Mouse (Mus musculus): ENCODE measurements around the gene Stxbp6. TPM values are rescaled to one million over a fixed set of nuclear protein-coding genes. Genes with fewer than 3 reads are reported as not detected.

Stxbp6 gene
- polyA plus RNA-seq, 1 experiment from 2014 or later: 15.6 TPM

- H3K9me3 ChIP-seq: no peaks in the 10 kb centered on the region
- ATAC-seq (ENCODE audit: low FRiP score, low read depth): peak; percentile 69
- peaks cover 5% of the 10 kb centered on the region; the same call in 1 of the 2 replicates for H3K27me3 ChIP-seq
- H3K4me3 ChIP-seq: peak overlapping the region; percentile 72
- H3K36me3 ChIP-seq: no peaks in the 10 kb centered on the region
- peak overlapping the region; percentile 93 for H3K4me2 ChIP-seq (replicated peaks)
- peaks cover 16% of the 10 kb centered on the region for H3K4me1 ChIP-seq
- peak overlapping the region; percentile 77 for H3K9ac ChIP-seq (replicated peaks)
- H3K27ac ChIP-seq (replicated peaks): peak overlapping the region; percentile 78
- under 1% methylated on average over 28 of the region's 28 CpGs for WGBS
Observed at GRCm38 (mm10) chr12:45073331-45074041, 1.0 kb downstream of the Stxbp6 start.

GRCm38 (mm10) chr12:45072185-45072584 is 2.3 kb downstream of the Stxbp6 start:
- peaks cover 23% of the 10 kb centered on the region for H3K4me1 ChIP-seq
- H3K27me3 ChIP-seq: peaks cover 5% of the 10 kb centered on the region; the same call in 1 of the 2 replicates
- H3K9ac ChIP-seq (replicated peaks): no peak overlapping the region
- H3K4me2 ChIP-seq (replicated peaks): no peak overlapping the region
- no peaks in the 10 kb centered on the region for H3K9me3 ChIP-seq
- no peak for ATAC-seq (ENCODE audit: low FRiP score, low read depth)
- H3K4me3 ChIP-seq: no peak overlapping the region
- H3K27ac ChIP-seq (replicated peaks): no peak overlapping the region
- WGBS: 46% methylated on average over 3 of the region's 3 CpGs
- no peaks in the 10 kb centered on the region for H3K36me3 ChIP-seq

GRCm38 (mm10) chr12:45070186-45070585 is 4.3 kb downstream of the Stxbp6 start:
- Histone ChIP-seq H3K4me3 (no peak overlapping the region), H3K4me1 (peaks cover 26% of the 10 kb centered on the region), H3K9me3 (no peaks in the 10 kb centered on the region), H3K27me3 (peaks cover under 1% of the 10 kb centered on the region; the same call in 1 of the 2 replicates), H3K9ac (replicated peaks) (no peak overlapping the region), H3K27ac (replicated peaks) (no peak overlapping the region), H3K36me3 (no peaks in the 10 kb centered on the region), H3K4me2 (replicated peaks) (no peak overlapping the region)
- ATAC-seq (ENCODE audit: low FRiP score, low read depth): no peak
- WGBS: 69% methylated on average over 9 of the region's 9 CpGs

GRCm38 (mm10) chr12:45068145-45068754 is 6.3 kb downstream of the Stxbp6 start:
- H3K4me2 ChIP-seq (replicated peaks): no peak overlapping the region
- no peak overlapping the region for H3K9ac ChIP-seq (replicated peaks)
- peaks cover 17% of the 10 kb centered on the region for H3K4me1 ChIP-seq
- no peaks in the 10 kb centered on the region for H3K36me3 ChIP-seq
- H3K9me3 ChIP-seq: no peaks in the 10 kb centered on the region
- H3K4me3 ChIP-seq: no peak overlapping the region
- WGBS: 81% methylated on average over 6 of the region's 6 CpGs
- no peaks in the 10 kb centered on the region for H3K27me3 ChIP-seq
- ATAC-seq (ENCODE audit: low FRiP score, low read depth): no peak
- H3K27ac ChIP-seq (replicated peaks): no peak overlapping the region

- H3K9ac ChIP-seq (replicated peaks): no peak overlapping the region; the same call in 1 of the 2 replicates
- H3K4me3 ChIP-seq: no peak overlapping the region
- no peak; the same call in 1 of the 2 replicates for ATAC-seq (ENCODE audit: low FRiP score, low read depth)
- no peaks in the 10 kb centered on the region for H3K36me3 ChIP-seq
- 0 out of 2 replicates have a peak overlapping the region, but pooled peaks have one; percentile 8 for H3K27ac ChIP-seq (replicated peaks)
- H3K4me2 ChIP-seq (replicated peaks): 0 out of 2 replicates have a peak overlapping the region, but pooled peaks have one; percentile 4
- no peaks in the 10 kb centered on the region for H3K27me3 ChIP-seq
- H3K9me3 ChIP-seq: no peaks in the 10 kb centered on the region
- H3K4me1 ChIP-seq: peaks cover 14% of the 10 kb centered on the region
- 35% methylated on average over 3 of the region's 3 CpGs for WGBS
Observed at GRCm38 (mm10) chr12:45067686-45068085, 6.8 kb downstream of the Stxbp6 start.

- 0 out of 2 replicates have a peak overlapping the region, but pooled peaks have one; percentile 8 for H3K27ac ChIP-seq (replicated peaks)
- 24% methylated on average over 11 of the region's 11 CpGs for WGBS
- H3K4me2 ChIP-seq (replicated peaks): 0 out of 2 replicates have a peak overlapping the region, but pooled peaks have one; percentile 4
- H3K9ac ChIP-seq (replicated peaks): no peak overlapping the region; the same call in 1 of the 2 replicates
- peaks cover 14% of the 10 kb centered on the region for H3K4me1 ChIP-seq
- no peaks in the 10 kb centered on the region for H3K27me3 ChIP-seq
- H3K36me3 ChIP-seq: no peaks in the 10 kb centered on the region
- peak; percentile 65 for ATAC-seq (ENCODE audit: low FRiP score, low read depth)
- H3K9me3 ChIP-seq: no peaks in the 10 kb centered on the region
- H3K4me3 ChIP-seq: no peak overlapping the region
Observed at GRCm38 (mm10) chr12:45067047-45067685, 7.3 kb downstream of the Stxbp6 start.

- H3K4me1 ChIP-seq: peaks cover 14% of the 10 kb centered on the region
- no peak for ATAC-seq (ENCODE audit: low FRiP score, low read depth)
Observed at GRCm38 (mm10) chr12:45063606-45064005, 10.9 kb downstream of the Stxbp6 start.

GRCm38 (mm10) chr12:45061336-45061735 is 13.2 kb downstream of the Stxbp6 start:
- H3K4me1 ChIP-seq: no peaks in the 10 kb centered on the region
- H3K4me3 ChIP-seq: no peak overlapping the region
- no peak overlapping the region for H3K4me2 ChIP-seq (replicated peaks)
- no peaks in the 10 kb centered on the region for H3K9me3 ChIP-seq
- WGBS: 68% methylated on average over 5 of the region's 5 CpGs
- H3K27ac ChIP-seq (replicated peaks): no peak overlapping the region
- H3K36me3 ChIP-seq: no peaks in the 10 kb centered on the region
- no peak overlapping the region for H3K9ac ChIP-seq (replicated peaks)
- ATAC-seq (ENCODE audit: low FRiP score, low read depth): no peak
- H3K27me3 ChIP-seq: no peaks in the 10 kb centered on the region

More at GRCm38 (mm10) chr12:45063606-45064005, 10.9 kb downstream of the Stxbp6 start:
- WGBS: 87% methylated on average over 5 of the region's 5 CpGs
- Histone ChIP-seq H3K27me3 (no peaks in the 10 kb centered on the region), H3K27ac (replicated peaks) (no peak overlapping the region), H3K4me2 (replicated peaks) (no peak overlapping the region), H3K9ac (replicated peaks) (no peak overlapping the region), H3K36me3 (no peaks in the 10 kb centered on the region), H3K9me3 (no peaks in the 10 kb centered on the region), H3K4me3 (no peak overlapping the region)

- Histone ChIP-seq H3K9ac (replicated peaks) (no peak overlapping the region), H3K4me2 (replicated peaks) (no peak overlapping the region), H3K4me3 (no peak overlapping the region), H3K27me3 (no peaks in the 10 kb centered on the region), H3K36me3 (no peaks in the 10 kb centered on the region), H3K9me3 (no peaks in the 10 kb centered on the region), H3K4me1 (no peaks in the 10 kb centered on the region), H3K27ac (replicated peaks) (no peak overlapping the region)
- WGBS: 92% methylated on average over 6 of the region's 6 CpGs
- ATAC-seq (ENCODE audit: low FRiP score, low read depth): no peak
Observed at GRCm38 (mm10) chr12:45060804-45061203, 13.7 kb downstream of the Stxbp6 start.

GRCm38 (mm10) chr12:45058007-45058406 is 16.5 kb downstream of the Stxbp6 start:
- H3K9ac ChIP-seq (replicated peaks): no peak overlapping the region
- no peak overlapping the region for H3K4me2 ChIP-seq (replicated peaks)
- H3K4me1 ChIP-seq: no peaks in the 10 kb centered on the region
- H3K36me3 ChIP-seq: no peaks in the 10 kb centered on the region
- no peak overlapping the region for H3K27ac ChIP-seq (replicated peaks)
- ATAC-seq (ENCODE audit: low FRiP score, low read depth): no peak
- WGBS: 84% methylated on average over 3 of the region's 3 CpGs
- no peak overlapping the region for H3K4me3 ChIP-seq
- H3K27me3 ChIP-seq: no peaks in the 10 kb centered on the region
- no peaks in the 10 kb centered on the region for H3K9me3 ChIP-seq

GRCm38 (mm10) chr12:45056372-45056771 is 18.1 kb downstream of the Stxbp6 start:
- Histone ChIP-seq H3K9me3 (no peaks in the 10 kb centered on the region), H3K36me3 (no peaks in the 10 kb centered on the region)
- whole genome bisulfite sequencing: 83% methylated on average over 3 of the region's 3 CpGs

GRCm38 (mm10) chr12:45053319-45053718 is 21.2 kb downstream of the Stxbp6 start:
- Histone ChIP-seq H3K4me2 (replicated peaks) (no peak overlapping the region), H3K4me1 (peaks cover 2% of the 10 kb centered on the region; the same call in 1 of the 2 replicates), H3K36me3 (no peaks in the 10 kb centered on the region), H3K4me3 (no peak overlapping the region), H3K9ac (replicated peaks) (no peak overlapping the region), H3K27me3 (no peaks in the 10 kb centered on the region), H3K27ac (replicated peaks) (no peak overlapping the region), H3K9me3 (no peaks in the 10 kb centered on the region)
- ATAC-seq (ENCODE audit: low FRiP score, low read depth): no peak
- 91% methylated on average over 5 of the region's 5 CpGs for WGBS

More at GRCm38 (mm10) chr12:45056372-45056771, 18.1 kb downstream of the Stxbp6 start:
- H3K9ac ChIP-seq (replicated peaks): no peak overlapping the region
- no peaks in the 10 kb centered on the region for H3K4me1 ChIP-seq
- no peak for ATAC-seq (ENCODE audit: low FRiP score, low read depth)
- H3K4me3 ChIP-seq: no peak overlapping the region
- no peaks in the 10 kb centered on the region for H3K27me3 ChIP-seq
- H3K27ac ChIP-seq (replicated peaks): no peak overlapping the region
- no peak overlapping the region for H3K4me2 ChIP-seq (replicated peaks)
